Mouse (Mus musculus) frontal cortex, postnatal 10 days (tissue): ENCODE measurements at regions not wholly inside any gene's neighbourhood (a gene's known extent, or its start where the extent isn't known, plus 50 kb on each side); places are given as distances from the start of the nearest gene placed in this dataset.

Source experiments
- DNase-seq, 2 experiments: peaks; one replicate each; pipeline ENCODE4 v3.0.0; 2022; ENCODE audit warnings: low spot score in 2 of 2, mixed read lengths in 1 of 2

DNA sequence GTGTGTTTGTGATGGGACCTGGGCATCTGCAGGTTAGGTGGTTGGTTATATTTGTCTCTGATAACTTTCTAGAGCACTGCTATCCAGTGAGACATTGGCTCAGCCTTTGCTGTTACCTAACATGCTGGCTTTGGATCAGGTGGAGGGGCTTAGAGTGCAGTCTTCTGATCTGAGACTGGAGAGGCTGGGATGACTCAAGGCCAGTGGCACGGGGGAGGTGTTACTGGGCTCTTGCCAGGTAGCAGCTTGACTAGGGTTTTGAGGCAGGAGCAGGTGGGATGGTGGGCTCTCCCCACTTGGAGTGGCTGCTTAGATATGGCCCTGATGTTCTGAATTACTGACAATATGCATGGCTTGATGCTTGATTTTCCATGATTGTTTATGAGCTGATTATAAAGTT lies 236.0 kb downstream of the Zfp704 start:
- DNase-seq, result no peak

DNA sequence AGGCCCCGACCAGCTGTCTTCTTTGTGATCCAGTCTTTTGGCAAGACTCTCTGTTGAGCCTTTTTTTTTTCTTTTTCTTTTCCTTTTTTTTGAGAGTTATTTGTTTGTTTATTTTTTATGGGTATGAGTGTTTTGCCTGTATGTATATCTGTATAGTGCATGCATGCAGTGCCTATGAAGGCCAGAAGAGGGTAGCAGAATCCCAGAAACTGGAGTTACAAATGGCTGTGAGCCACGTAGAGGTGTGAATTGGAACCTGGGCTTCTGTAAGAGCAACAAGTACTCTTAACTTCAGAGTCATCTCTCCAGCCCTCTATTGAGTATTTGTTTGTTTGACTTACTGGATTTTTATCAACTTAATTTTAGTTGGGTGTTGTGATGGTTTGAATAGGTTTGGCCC lies 239.8 kb downstream of the Zfp704 start:
- no peak for DNase-seq

DNA sequence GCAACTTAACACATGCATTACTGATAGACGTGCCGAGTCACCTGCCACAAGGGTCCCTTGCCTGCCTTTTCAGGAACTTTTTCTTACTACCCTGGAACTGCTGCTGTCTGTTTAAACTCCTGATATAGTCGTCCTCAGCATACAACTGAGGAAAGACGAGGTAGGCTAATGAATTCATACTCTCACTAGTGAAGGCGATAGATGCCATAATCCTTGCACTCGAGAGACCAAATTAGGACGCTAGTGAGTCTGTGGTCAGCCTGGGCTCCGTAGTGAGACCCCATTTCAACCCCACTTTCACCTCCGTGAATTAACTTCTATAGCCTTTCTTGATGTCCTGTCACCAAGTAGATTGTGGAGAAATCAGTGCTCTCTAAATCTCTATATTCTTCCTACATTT lies 244.1 kb downstream of the Zfp704 start:
- DNase-seq, result no peak

DNA sequence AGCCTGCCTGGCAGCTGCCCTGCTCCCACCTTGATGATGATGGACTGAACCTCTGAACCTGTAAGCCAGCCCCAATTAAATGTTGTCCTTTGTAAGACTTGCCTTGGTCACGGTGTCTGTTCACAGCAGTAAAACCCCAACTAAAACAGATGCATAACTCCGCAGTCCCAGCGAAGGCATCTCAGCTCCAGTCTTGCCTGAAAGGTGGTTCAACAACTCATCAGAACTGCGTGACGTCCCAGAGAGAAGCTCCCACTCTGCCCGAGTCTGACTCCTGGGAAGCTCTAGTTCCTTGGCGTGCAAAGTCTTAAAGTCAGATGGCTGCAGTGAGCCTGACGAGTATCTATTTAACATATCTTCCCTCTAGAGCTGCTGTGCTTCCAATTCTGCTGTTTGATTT lies 250.7 kb downstream of the Zfp704 start:
- DNase-seq, result no peak

DNA sequence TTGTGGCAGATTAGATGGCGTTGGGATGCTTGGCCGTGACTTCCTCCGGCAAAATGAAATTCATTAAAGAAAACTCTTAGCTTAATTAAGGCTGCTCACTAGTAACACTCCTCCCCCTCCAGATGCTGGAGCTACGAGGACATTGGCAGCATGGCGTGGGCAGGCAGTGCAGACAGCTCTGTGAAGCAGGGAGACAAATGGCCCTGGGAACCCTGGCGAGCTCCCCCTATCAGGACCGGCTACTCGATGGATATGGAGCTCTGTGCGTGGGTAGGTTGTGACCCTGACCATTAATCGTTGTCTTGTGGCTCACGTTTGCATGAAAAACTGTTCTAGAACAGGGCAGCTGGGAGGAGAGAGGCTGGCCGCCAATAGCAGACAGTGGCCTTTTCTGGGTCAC lies 251.8 kb downstream of the Zfp704 start:
- no peak for DNase-seq

DNA sequence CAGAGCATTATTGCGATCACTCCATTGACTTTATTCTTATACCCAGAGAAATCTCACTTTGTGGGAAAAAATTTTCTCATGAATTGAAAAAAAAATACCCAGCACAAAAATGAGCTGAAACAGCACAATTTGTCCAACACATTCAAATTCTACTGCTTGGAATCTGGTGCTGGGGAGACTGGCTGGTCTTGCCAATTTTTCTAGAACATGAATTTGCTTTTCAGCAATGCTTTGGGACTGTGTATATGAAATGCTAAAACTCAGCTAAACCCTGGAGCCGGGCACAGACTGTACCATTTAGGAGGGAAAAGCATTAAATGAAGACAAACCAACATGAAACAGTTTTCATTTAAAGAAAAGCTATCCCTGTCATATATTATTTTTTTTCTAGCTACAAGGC lies 252.2 kb downstream of the Zfp704 start:
- DNase-seq, result no peak

DNA sequence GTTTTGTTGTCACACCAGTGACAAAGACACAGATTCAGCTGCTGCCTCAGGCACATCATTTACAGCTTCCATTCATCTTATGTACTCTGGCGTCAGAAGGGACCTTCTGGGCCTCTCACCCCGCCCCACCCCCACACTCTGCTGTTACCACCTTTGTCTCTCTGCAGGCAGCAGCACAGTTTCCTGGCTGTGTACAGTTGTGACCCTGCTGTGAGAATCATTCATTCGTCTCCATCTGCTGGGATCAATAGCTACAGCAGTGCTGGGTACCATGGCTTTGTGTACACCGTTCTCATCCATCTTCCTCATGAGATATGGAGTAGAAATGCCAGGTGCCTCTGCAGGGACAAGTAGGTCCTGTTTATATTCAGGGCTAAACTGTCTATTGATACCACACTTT lies 254.0 kb downstream of the Zfp704 start:
- DNase-seq, result no peak

DNA sequence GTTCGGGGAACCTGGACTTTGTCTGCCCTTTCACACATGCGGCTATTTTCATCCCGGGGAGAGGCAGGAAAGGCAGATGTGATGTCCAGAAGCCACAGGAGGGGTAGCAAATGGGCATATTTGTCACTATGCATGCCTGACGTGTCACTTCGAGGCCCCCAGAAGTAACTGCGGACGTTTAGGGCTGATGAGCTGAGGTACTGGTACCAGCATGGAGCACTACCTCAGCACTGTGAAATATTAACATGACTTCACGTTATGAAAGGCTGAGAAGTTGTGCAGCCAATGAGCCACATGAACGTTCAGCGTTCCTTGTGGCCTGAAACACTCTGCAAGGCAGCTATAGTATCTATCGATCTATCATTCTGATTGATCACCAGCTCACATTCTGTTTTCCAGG lies 255.1 kb downstream of the Zfp704 start:
- DNase-seq, result no peak

DNA sequence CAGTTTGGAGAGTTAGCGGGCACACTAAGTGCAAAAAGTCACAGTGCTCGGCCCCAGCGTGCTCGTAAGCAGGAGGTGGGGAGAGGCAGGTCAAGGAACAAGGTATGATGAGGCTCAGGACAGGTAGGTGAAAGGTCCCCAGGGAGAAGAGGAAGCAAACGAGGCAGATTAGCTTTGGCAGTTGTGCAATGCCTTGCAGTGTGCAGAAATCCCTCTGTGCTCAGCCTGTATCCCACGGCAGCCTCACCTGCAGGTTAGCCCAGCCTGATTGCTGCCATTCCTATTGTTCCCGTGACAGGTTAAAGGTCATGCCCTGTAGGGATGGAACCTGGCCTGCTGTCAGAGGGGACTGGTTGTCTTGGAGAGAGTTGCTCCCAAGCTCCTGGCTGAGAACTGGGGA lies 257.6 kb downstream of the Zfp704 start:
- no peak for DNase-seq

DNA sequence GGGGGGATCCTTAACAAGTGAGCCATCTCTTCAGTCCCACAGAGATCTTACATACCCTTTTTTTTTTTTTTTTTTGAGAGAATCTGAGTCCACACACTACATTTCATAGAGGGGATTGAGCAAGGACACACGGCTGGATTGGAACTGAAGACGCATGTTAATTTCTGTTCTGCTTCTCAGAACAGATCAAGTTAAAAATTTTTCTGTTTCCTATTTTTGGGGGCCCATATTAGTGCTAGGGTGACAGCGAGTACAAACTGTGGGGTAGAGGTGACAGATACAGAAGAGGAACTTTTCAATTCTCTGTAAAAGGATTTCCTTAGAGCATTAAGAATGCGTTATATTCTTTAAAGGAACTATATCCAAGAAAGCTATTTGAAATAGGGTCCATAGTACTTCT lies 260.1 kb downstream of the Zfp704 start:
- DNase-seq, result no peak

DNA sequence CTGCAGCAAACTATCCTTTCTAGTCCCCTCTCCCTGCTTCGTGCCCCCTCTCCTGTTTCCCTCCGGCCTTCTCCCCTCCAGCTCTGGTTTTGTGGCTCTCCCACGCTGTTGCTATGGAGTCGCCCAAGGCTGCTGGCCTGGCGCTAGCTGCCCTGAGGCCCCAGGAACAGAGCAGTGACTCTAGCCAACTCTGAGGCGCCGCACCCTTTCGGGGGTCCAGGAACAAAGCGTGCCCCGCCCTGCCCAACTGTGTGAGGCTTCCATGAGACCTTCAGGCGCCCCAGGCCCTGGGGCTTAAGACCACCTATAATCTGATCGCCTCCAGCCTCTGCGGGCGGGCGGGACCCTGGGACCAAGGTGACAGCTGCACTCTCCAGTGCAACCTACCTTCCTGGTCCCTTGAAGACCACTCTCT lies 262.4 kb downstream of the Zfp704 start:
- DNase-seq, result no peak

DNA sequence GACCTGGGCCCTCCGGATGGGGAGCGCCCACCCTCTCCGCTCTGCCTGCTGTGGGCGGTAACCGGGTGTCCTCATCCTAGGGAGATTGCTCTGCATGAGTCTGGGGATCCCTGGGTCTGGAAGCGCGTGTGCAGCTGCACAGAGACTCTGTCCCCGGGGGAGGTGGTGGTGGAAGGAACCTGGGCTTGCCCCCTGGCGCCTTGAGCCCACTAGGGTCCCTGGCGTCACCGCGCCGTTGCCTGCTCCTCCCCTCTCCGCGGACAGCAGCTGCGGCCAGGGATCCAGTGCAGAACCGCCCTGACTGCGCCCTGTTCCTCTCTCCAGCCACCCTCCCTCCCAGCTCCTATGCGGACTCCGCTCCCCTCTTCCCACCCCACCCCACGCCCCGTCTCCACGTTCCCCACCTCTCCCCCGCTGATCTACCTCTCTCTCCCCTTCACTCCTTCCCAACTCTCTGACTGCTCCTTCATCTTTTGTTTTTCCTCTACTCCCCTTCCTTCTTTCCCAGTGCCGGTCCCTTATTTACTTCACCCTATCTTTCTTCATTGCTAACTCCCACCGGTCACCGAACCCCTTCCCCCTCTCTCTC lies 262.9 kb downstream of the Zfp704 start:
- DNase-seq, result peak in 1 of 2 experiments; percentile 27

DNA sequence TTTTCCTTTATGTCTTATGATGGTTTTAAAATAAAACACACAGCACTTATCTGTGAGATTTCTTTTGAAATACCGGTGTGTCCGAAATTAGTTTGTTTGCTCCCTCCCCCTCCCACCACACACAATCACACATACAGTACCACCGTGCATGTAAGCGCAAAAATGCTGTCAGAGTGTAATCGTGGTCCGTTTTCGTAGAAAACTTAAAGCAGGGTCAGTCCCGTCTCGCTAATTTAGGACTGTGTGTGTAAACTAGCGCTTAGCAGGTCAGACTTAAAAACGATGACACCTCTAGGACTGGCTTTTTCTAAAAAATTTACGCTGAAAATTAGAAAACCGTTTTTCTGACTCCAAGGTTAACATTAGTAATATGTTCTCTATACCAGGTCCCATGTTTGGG lies 263.5 kb downstream of the Zfp704 start:
- DNase-seq, result no peak

DNA sequence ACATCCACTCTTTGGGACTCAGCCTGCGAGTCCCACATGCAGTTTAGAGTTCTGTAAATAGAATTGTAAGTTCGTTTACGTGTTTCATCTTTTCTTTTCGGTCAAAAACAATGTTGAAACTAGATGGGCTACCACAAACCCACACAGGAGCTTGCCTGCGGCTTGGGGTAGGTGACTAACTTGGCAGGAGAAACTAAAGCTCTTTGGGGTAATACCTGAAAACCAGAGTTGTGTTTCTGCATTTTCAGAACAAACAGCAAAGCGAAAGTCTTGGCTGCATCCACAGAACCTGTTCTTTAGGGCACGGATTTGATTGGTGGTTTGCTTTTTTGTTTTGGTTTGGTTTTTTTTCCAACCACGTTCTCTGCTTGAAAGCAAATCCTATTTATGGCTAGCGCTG lies 264.0 kb downstream of the Zfp704 start:
- DNase-seq, result no peak

DNA sequence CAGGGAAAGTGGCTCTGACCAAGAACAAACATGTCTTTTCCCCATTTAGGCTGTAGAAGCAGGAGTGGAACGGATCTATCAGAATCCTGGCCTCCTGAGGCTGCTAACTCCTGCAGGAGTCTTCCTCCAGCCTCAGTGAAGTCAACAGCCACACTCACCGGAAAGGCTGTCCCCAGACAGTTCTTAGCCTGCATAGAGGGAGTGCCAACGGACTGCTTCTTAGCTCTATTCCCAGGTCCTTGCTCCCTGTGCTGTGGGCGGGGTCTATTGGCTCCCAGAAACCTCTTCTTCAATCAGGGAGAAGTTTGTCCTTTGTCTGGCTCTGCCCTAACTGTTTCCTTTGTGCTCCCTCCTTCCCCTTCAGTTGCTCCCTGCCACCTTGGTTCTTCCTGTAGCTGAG lies 266.3 kb downstream of the Zfp704 start:
- DNase-seq, result no peak

DNA sequence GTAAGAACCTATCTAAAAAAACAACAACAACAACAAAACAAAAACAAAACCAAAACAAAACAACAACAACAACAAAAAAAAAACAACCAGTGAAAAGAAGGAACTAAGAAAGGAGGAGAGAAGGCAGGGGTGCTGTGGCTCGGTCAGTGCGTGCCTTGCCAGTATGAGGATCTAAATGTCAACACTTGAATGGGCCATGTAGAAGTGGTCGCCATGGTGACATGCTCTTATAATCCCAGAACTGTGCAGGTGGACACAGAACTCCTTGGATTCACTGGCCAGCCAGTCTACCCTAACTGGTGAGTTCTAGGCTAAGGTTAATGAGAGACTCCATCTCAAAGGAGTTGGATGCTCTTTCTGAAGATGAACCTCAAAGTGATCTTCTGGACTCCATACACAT lies 267.7 kb downstream of the Zfp704 start:
- DNase-seq, result no peak

DNA sequence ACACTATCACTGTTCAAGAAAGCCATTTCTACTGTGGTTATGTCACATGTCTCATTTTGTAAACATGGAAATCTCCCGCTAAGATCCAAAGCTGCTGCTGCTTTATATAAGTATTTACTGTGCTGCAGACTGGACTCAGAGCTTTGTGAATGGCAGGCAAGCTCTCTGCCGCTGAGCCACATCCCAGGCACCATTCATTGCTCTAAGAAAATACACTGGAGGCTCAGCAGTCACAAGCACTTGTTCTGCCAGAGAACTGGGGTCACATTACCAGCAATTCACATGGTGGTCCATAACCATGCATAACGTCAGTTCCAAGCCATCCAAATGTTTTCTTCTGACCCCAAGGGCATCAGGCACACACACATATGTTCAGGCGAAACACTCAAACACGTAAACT lies 268.2 kb downstream of the Zfp704 start:
- DNase-seq, result no peak

DNA sequence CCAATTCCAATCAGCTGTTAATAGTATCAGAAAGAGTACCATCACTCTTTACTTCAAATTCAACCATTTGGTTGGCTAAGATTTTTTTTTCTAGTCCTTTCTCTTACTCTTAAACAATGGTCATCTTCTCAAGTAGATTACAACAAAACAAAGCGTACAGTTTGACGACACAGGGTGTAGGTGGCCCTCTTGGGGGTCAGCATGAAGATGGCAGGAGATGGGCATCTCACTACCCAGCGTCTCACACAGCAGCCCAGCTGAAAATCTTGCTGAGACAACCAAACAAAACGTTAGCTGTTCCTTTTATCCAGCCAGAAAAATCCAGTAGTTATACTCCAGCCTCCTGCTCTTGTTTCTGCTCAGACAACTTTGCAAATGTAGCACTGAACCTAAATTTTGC lies 268.6 kb downstream of the Zfp704 start:
- no peak for DNase-seq

DNA sequence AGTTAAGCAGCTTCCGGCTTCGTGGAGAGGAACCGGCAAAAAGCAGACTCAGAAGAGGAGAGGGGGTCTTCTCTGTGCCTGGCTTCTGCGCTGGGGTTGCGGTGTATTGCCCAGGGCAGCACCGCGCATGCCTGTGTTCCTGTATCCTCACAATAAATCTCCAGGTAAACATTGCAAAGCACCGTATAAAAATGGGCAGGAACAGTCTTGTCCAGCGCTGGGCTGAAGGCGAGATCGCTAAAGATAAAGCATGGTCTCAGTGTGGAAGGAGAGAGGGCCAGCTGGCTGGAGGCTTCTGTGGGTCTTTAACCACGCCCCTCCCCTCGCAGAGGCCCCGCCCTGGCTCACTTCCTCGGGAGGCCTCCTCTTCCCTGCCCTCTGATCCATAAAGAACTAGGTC lies 269.1 kb downstream of the Zfp704 start:
- DNase-seq, result no peak

DNA sequence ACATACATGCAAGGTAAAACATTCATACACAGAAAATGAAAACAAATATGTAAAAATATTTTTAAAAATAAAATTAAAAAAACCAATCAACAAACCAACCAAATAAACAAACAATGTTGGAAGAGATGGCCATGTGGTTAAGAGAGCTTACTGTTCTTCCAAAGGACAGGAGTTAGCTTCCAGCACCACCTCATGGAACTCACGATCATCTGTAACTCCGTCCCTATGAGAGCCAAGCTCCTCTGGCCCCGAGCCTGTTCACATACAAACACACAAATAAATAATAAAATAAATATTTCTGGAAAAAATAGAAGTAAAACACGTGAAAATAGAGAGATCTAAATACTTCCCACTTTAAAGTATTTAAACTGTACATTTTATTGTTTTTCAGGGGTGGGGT lies 269.5 kb downstream of the Zfp704 start:
- no peak for DNase-seq

DNA sequence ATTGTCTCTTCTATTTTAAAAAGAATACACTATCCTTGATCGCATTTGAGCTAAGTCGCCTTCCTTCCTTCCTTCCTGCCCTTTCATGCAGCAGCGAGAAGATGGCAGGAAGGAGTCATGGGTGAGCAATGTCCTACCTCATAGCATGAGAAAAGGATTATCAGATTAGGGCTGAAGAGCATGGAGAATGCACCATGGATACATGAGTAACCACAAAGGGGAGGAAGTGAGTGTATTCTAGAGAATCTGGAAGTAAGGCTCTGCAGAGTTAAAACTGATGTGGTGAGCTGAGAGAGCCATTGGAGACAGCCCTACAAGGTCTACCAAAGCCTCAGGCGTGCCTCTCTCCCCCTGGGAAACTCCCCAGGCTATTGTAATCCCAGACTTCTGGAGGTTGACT lies 270.2 kb downstream of the Zfp704 start:
- no peak for DNase-seq

DNA sequence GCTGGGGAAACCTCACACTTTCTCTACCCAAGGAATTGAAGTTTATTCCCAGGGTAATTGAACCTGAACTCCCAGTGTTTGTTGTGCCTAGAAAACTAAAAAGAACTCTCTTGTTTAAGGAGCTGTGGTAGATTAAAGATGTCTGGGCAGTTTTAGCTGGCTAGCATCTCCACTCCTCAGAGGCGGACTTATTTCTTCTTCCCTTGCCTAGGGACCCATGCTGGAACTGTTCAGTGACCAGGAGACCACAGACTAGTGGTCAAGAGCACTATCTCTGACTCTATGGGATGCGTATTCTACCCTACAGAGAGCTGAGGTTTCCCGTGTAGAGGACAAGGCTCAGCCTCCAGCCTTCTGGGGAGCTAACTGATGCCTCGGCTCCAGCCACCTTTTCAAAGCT lies 274.3 kb downstream of the Zfp704 start:
- DNase-seq, result no peak
